Mouse (Mus musculus) stomach, embryonic 14.5 days (tissue): ENCODE results near the gene Rps16. TPM values are rescaled to one million over a fixed set of nuclear protein-coding genes. Genes with fewer than 3 reads are reported as not detected.
A peak's percentile ranks its signal among the peaks of the same experiment; 100 is the strongest.

Experiments used
- ATAC-seq: fragments of 200-750 bp; cut with Nextera tagmentation; 2 replicates; pipeline ENCODE4 v1.8.0; 2017; ENCODE audit warnings: low read depth, moderate TSS enrichment; ENCODE audit not compliant: insufficient number of reproducible peaks, insufficient read depth, low FRiP score
- H3K27ac ChIP-seq: fragments of 300-500 bp; sonication (generic); 2 replicates; pipeline ENCODE4 v1.5.1; 2014; ENCODE audit warnings: mild to moderate bottlenecking, low read length, moderate library complexity, mixed read lengths
- H3K27me3 ChIP-seq: fragments of 300-500 bp; sonication (generic); 2 replicates; pipeline ENCODE4 v1.6.1; 2014; ENCODE audit warnings: low read length, control low read depth, mixed read lengths; ENCODE audit not compliant: control insufficient read depth, insufficient read depth
- H3K36me3 ChIP-seq: fragments of 300-500 bp; sonication (generic); 2 replicates; pipeline ENCODE4 v1.6.1; 2014; ENCODE audit warnings: mild to moderate bottlenecking, control low read depth, low read length, moderate library complexity, mixed read lengths; ENCODE audit not compliant: control insufficient read depth, insufficient read depth
- H3K4me1 ChIP-seq: fragments of 300-500 bp; sonication (generic); 2 replicates; pipeline ENCODE4 v1.6.1; 2014; ENCODE audit warnings: low read length, control low read depth, mixed read lengths; ENCODE audit not compliant: control insufficient read depth, insufficient read depth
- H3K4me2 ChIP-seq: fragments of 300-500 bp; sonication (generic); replicated peaks from 2 replicates; pipeline ENCODE4 v1.6.1; 2014; ENCODE audit warnings: low read depth, low read length, control low read depth
- H3K4me3 ChIP-seq: fragments of 300-500 bp; sonication (generic); 2 replicates; pipeline ENCODE4 v1.5.1; 2014; ENCODE audit warnings: low read depth, low read length, control low read depth
- H3K9ac ChIP-seq: fragments of 300-500 bp; sonication (generic); replicated peaks from 2 replicates; pipeline ENCODE4 v1.6.1; 2014; ENCODE audit warnings: low read depth, mild to moderate bottlenecking, control low read depth, low read length, moderate library complexity, mixed read lengths
- H3K9me3 ChIP-seq: fragments of 300-500 bp; sonication (generic); 2 replicates; pipeline ENCODE4 v1.6.1; 2016; ENCODE audit warnings: low read depth, low read length, control low read depth; ENCODE audit not compliant: control insufficient read depth
- WGBS: fragments of 180-500 bp; shearing (Covaris S2); extraction: QIAGEN DNeasy Blood & Tissue Kit; methylation state at CpG from one replicate; pipeline ENCODE4 v1.1.7; 2014; 5-methylcytosine and 5-hydroxymethylcytosine counted together
- polyA plus RNA-seq: library from polyadenylated mRNA; unstranded; fragments of >200 nt; fragmentation: Nextera tagmentation; extraction: Ambion mirVana; gene quantifications from 2 replicates; pipeline ENCODE4 v1.2.1, GENCODE M21; 2014

Rps16 gene
- polyA plus RNA-seq: 1,258 and 1,269 TPM in 2 replicates

DNA sequence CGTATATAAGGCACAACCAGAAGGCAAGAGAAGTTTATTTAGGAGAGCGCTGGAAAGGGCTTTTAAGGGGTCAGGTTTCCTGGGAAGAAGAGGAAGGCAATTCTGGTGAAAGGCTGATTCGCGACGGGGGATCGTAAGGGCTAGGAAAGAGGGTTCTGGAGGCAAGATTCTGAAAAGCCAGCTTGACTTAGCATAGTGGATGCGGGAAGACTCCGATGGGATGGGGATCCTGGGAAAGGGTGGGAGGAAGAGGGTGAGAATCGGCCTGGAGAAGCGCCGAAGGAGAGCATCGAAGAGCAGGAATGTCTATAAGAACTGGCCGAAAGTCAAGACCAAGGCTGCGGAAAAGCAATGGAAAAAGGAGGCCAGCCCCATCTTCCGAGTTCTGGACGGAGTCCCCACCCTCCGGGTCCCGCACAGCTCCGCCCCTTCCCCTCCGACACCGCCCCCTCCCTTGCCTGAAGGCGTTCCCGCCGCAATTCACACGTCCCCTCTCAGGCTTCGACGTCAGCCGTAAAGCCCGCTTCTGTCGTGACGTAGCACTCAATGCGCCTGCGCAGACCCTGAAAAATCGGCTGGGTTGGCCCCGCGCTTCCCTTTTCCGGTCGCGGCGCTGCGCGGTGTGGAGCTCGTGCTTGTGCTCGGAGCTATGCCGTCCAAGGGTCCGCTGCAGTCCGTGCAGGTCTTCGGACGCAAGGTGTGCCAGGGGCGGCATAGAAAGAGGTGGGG, at the start of gene Rps16:
Rps16 (plus strand) TSS at position 498 of the 729 bp plus-strand sequence.
- H3K27ac ChIP-seq: peak within 1 kb of the TSS; percentile 97
- H3K4me2 ChIP-seq: peak within 1 kb of the TSS; percentile 66
- WGBS: under 1% methylated on average over 49 of the region's 50 CpGs
- no peaks in the 10 kb centered on the region for H3K9me3 ChIP-seq
- H3K4me1 ChIP-seq: peaks cover 16% of the 10 kb centered on the region; the same call in 1 of the 2 replicates
- H3K36me3 ChIP-seq: peaks cover 29% of the 10 kb centered on the region
- H3K27me3 ChIP-seq: no peaks in the 10 kb centered on the region
- ATAC-seq: peak; percentile 92
- peak within 1 kb of the TSS; percentile 96 for H3K9ac ChIP-seq
- peak within 1 kb of the TSS; percentile 98 for H3K4me3 ChIP-seq

DNA sequence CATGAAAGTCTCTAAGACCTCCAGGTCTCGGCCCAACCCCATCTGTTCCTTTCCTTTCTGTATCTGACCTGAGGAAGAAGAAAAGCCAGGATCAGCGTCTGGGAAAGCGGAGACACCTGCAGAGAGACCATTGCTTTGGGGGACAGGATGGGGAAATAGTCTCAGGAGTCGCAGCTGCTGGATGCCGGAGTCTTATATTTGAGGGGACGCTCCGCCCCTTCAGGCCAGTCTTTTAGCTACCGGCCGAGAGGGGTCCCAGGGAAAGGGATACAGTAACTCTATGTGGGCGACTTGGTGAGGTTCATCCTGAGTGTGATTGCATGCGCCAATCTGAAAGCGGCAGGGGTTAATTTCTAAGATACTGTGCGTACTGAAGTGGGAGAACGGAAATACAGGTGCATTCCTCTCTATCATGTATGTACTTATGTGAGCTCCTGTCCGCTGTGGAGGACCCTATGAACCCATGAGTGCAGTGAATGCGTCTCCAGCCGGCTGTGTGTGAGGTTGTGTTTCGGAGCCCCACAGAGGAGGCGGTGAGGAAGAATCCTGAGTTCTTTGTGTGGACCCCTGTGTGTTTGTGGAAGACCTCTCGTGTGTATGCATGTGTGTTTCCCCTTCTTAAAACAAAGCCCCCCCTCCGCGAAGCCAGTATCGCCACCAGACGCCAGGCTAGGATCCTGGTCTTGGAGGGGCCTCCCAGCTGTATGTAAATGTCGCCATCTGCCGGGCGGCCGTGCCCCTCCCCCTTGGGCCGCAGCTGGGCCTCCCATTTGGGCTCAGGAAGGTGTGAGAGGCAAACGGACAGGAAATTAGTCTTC, 48.6 kb upstream of the Rps16 start, which contains the start of gene Dll3:
Dll3 (minus strand) TSS at position 623 of the 818 bp plus-strand sequence.
- ATAC-seq: peak; percentile 73; the same call in 1 of the 2 replicates
- Histone ChIP-seq H3K27me3 (peaks cover 14% of the 10 kb centered on the region), H3K36me3 (peaks cover 16% of the 10 kb centered on the region), H3K9me3 (no peaks in the 10 kb centered on the region), H3K4me3 (peak within 1 kb of the TSS; percentile 22), H3K4me2 (peak within 1 kb of the TSS; percentile 40), H3K4me1 (peaks cover 6% of the 10 kb centered on the region), H3K27ac (no peak within 1 kb of the TSS), H3K9ac (no peak within 1 kb of the TSS; the same call in 1 of the 2 replicates)
- WGBS: 2% methylated on average over 30 of the region's 30 CpGs

DNA sequence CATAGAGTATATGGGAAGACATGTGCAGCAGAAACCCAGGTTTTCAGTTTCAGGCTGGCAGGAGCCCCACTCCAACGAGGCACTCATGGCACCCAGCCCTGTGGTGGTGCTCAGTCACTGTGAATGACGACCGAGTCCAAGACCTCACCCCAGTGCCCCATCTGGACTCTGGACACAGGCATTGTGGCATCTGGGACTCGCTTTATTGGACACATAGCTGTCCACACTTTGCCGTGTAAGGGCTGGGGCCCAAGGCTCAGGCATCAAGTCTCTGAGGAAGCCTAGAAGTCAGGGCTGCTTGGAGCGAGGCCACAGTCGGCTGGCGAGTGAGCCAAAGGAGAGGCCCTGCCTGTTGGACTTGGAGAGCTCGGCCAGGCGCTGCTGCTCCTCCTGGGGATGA, 44.8 kb upstream of the Rps16 start:
- Histone ChIP-seq H3K4me2 (no peak overlapping the region), H3K4me3 (no peak overlapping the region), H3K27me3 (peaks cover 9% of the 10 kb centered on the region; the same call in 1 of the 2 replicates), H3K27ac (no peak overlapping the region), H3K9ac (no peak overlapping the region), H3K4me1 (peaks cover 8% of the 10 kb centered on the region), H3K9me3 (no peaks in the 10 kb centered on the region), H3K36me3 (peaks cover 48% of the 10 kb centered on the region)
- 93% methylated on average over 10 of the region's 10 CpGs for WGBS
- ATAC-seq: no peak

DNA sequence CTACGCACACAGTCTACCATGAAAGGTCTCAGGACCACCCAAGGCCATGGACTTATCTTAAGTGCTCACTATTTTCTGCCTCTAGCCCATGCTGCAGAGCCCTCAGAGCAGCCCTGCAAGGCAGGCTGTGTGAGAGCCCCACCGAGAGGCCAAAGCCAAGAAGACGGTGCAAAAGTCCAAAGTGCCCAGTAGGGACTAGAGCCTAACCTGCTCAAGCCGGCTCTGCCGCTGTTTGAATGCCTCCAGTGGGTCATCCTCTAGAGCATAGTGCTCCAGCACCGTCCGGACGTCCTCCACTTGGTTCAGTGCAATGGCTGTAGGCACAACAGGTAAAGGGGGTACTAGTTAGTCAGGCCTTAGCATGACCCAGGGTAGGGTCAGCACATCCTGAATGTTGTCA, 44.2 kb upstream of the Rps16 start:
- no peak overlapping the region for H3K9ac ChIP-seq
- no peaks in the 10 kb centered on the region for H3K9me3 ChIP-seq
- peaks cover 14% of the 10 kb centered on the region for H3K4me1 ChIP-seq
- 90% methylated on average over 8 of the region's 8 CpGs for WGBS
- H3K27me3 ChIP-seq: peaks cover 6% of the 10 kb centered on the region; the same call in 1 of the 2 replicates
- peaks cover 48% of the 10 kb centered on the region for H3K36me3 ChIP-seq
- no peak overlapping the region for H3K27ac ChIP-seq
- H3K4me3 ChIP-seq: no peak overlapping the region
- no peak overlapping the region for H3K4me2 ChIP-seq
- ATAC-seq: no peak

DNA sequence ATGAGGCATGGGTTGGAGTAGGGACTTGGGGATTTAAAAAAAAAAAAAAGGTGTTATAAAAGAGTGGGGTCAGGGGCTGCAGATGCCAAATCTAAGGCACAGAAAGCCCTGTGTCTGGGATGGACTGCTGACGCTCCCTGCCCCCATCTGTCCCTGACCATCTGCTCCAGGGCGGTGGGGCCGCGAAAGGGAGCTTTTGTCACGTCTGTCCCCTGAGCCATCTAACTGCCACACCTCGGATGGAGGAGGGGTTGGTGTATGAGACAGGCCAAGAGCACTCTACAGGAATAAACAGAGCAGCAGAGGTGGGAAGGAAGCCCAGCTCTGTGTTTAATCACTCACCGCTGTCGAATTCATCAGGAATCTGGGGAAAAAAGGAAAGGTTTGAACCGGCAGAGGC, 40.7 kb upstream of the Rps16 start:
- WGBS: 56% methylated on average over 9 of the region's 9 CpGs
- peaks cover 8% of the 10 kb centered on the region; the same call in 1 of the 2 replicates for H3K4me1 ChIP-seq
- no peak overlapping the region for H3K27ac ChIP-seq
- no peaks in the 10 kb centered on the region for H3K9me3 ChIP-seq
- peaks cover 54% of the 10 kb centered on the region for H3K36me3 ChIP-seq
- H3K4me2 ChIP-seq: no peak overlapping the region
- no peak for ATAC-seq
- H3K27me3 ChIP-seq: no peaks in the 10 kb centered on the region
- H3K4me3 ChIP-seq: no peak overlapping the region
- no peak overlapping the region for H3K9ac ChIP-seq

- peaks cover 59% of the 10 kb centered on the region for H3K36me3 ChIP-seq
- peaks cover 8% of the 10 kb centered on the region; the same call in 1 of the 2 replicates for H3K4me1 ChIP-seq
- H3K9ac ChIP-seq: peak overlapping the region; percentile 90
- peak; percentile 51 for ATAC-seq
- H3K9me3 ChIP-seq: no peaks in the 10 kb centered on the region
- H3K4me3 ChIP-seq: peak overlapping the region; percentile 98
- H3K27ac ChIP-seq: peak overlapping the region; percentile 48
- 10% methylated on average over 29 of the region's 35 CpGs for WGBS
- H3K4me2 ChIP-seq: peak overlapping the region; percentile 85
- H3K27me3 ChIP-seq: no peaks in the 10 kb centered on the region
These were observed 39.1 kb upstream of the Rps16 start for GRCm38 (mm10) chr7:28311151-28311925.

DNA sequence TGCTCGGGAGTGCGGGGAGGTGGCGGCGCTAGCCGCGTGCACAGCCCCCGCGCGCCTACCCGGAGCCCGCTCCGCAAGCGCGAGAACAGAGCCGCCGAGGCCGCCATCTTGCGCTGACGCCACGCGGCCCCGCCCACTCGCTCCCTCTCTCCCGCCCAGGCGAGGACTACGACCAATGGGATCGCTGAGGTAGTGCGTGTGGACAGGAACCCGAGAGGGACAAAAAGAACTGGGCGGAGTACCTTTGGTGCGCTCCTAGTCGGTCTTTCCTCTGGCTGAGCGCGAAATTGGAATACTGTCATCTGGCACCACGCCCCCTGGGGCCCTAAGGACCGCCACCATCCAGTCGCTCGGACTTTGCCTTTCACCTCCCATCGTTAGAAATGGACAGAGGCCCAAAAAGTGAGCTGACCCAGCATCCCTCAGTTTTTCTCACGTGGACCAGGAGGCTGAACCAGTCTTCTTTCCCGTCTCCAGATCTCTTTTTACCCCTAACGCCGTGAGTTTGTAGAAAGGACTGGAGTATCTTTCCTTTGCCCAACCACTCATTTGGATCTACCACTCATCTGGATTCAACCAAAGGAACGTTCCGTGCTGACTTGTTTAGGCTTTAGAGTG, 38.4 kb upstream of the Rps16 start, which contains the start of gene Timm50:
Timm50 (minus strand) TSS at position 147 of the 618 bp plus-strand sequence.
- Histone ChIP-seq H3K4me2 (peak within 1 kb of the TSS; percentile 85), H3K9me3 (no peaks in the 10 kb centered on the region), H3K27ac (peak within 1 kb of the TSS; percentile 48), H3K4me3 (peak within 1 kb of the TSS; percentile 98), H3K4me1 (peaks cover 8% of the 10 kb centered on the region; the same call in 1 of the 2 replicates), H3K9ac (peak within 1 kb of the TSS; percentile 90), H3K36me3 (peaks cover 59% of the 10 kb centered on the region), H3K27me3 (no peaks in the 10 kb centered on the region)
- peak; percentile 96 for ATAC-seq
- under 1% methylated on average over 39 of the region's 45 CpGs for WGBS
